10 mouse cellular contexts compared by ENCODE assay signal in genomic region chr7:138989156-138989555, GRCm38 (mm10). TPM values are rescaled to one million over a fixed set of nuclear protein-coding genes. Genes with fewer than 3 reads are reported as not detected.
DNase-seq lines count a peak whose midpoint lies in the region.
"Had no signal": no experiment of that assay in that cellular context is flagged by ENCODE, and none has a peak within 500 bp of the region (broad histone marks: within the 10 kb centered on the region; RNA-seq: fewer than 3 reads in every experiment).

No protein-coding gene starts in this region.

- intact Hi-C loops in left cerebral cortex, postnatal 4 days (cut with DNase I) = no loop called here

- peak; percentile 51 for DNase-seq in left cerebral cortex, postnatal 4 days
- DNase-seq in left cerebral cortex, adult 11 months (ENCODE audit: low spot score) = no peak
- peak; percentile 55 for DNase-seq in cerebellum, adult 9-10 months
- peak; percentile 52 to 63 for DNase-seq in cerebellum, postnatal 25 days
- no peak for DNase-seq in layer of hippocampus, postnatal 10 days (ENCODE audit: low spot score in 2 of 2)
- DNase-seq in left cerebral cortex, adult 9 months (ENCODE audit: low spot score in 2 of 2) = no peak
- DNase-seq: adrenal gland, postnatal 14 days; gastrocnemius, postnatal 14 days; heart, postnatal 36 days had no signal

RNA-seq across cellular contexts. Expression of gene Jakmip3, which starts 48.6 kb away (rescaled TPM):
- 10 to 100 TPM; 42.1 to 42.6 TPM for total RNA-seq in left cerebral cortex, postnatal 4 days (2021)
- 10 to 100 TPM; 54.6 to 60.2 TPM for total RNA-seq in layer of hippocampus, postnatal 10 days (2021)
- total RNA-seq: CH12.LX; gastrocnemius, postnatal 14 days had no signal

Comparison
In these comparisons a context has a peak if more than half of its experiments do, and no peak if none do; other contexts are left out.
1. DNase-seq: peak in left cerebral cortex, postnatal 4 days (single experiment), cerebellum, adult 9-10 months (single experiment) and cerebellum, postnatal 25 days (2 of 2); none in left cerebral cortex, adult 11 months (single experiment), layer of hippocampus, postnatal 10 days (0 of 2) and left cerebral cortex, adult 9 months (0 of 2).